Mouse (Mus musculus): ENCODE data around the gene Ccdc8. TPM values are rescaled to one million over a fixed set of nuclear protein-coding genes. Genes with fewer than 3 reads are reported as not detected.

The Ccdc8 gene
- total and polyA plus RNA-seq, 2 experiments from 2014 or later, result 3.0 to 7.1 TPM

GRCm38 (mm10) chr7:16987541-16988149 is 4.9 kb upstream of the Ccdc8 start:
- DNase-seq (ENCODE audit: low spot score) (peak; percentile 44), ATAC-seq (no peak)
- no peaks in the 10 kb centered on the region for H3K36me3 ChIP-seq (ENCODE audit: insufficient read depth, low read length)
- H3K27me3 ChIP-seq (ENCODE audit: insufficient read depth, low read length), result no peaks in the 10 kb centered on the region
- no peak overlapping the region for H3K4me2 ChIP-seq (ENCODE audit: low read depth, low read length)
- no peak for TF ChIP-seq CTCF (IDR thresholded peaks at IDR 0.05; ENCODE audit: low read depth)
- H3K4me3 ChIP-seq (ENCODE audit: low read length), result no peak overlapping the region
- no peaks in the 10 kb centered on the region for H3K9me3 ChIP-seq (ENCODE audit: low read length)
- H3K27ac ChIP-seq, result peak overlapping the region; percentile 60; the same call in 1 of the 2 replicates
- WGBS, result 28% methylated on average over 7 of the region's 7 CpGs
- H3K4me1 ChIP-seq (ENCODE audit: insufficient read depth, low read length), result peaks cover 12% of the 10 kb centered on the region; the same call in 1 of the 2 replicates
- no peak overlapping the region for H3K9ac ChIP-seq (replicated peaks; ENCODE audit: low read length)

- WGBS, result 22% methylated on average over 3 of the region's 3 CpGs
- DNase-seq (ENCODE audit: low spot score) (peak; percentile 57), ATAC-seq (no peak)
- Histone ChIP-seq H3K36me3 (ENCODE audit: insufficient read depth, low read length) (no peaks in the 10 kb centered on the region), H3K9me3 (ENCODE audit: low read length) (no peaks in the 10 kb centered on the region), H3K4me2 (ENCODE audit: low read depth, low read length) (no peak overlapping the region), H3K9ac (replicated peaks; ENCODE audit: low read length) (no peak overlapping the region), H3K4me3 (ENCODE audit: low read length) (no peak overlapping the region), H3K27me3 (ENCODE audit: insufficient read depth, low read length) (no peaks in the 10 kb centered on the region), H3K4me1 (ENCODE audit: insufficient read depth, low read length) (peaks cover 12% of the 10 kb centered on the region; the same call in 1 of the 2 replicates), H3K27ac (peak overlapping the region; percentile 60; the same call in 1 of the 2 replicates)
- no peak for TF ChIP-seq CTCF (IDR thresholded peaks at IDR 0.05; ENCODE audit: low read depth)
These were observed 4.1 kb upstream of the Ccdc8 start for GRCm38 (mm10) chr7:16988405-16988804.

- Histone ChIP-seq H3K27me3 (ENCODE audit: insufficient read depth, low read length) (no peaks in the 10 kb centered on the region), H3K4me1 (ENCODE audit: insufficient read depth, low read length) (peaks cover 7% of the 10 kb centered on the region; the same call in 1 of the 2 replicates), H3K4me3 (ENCODE audit: low read length) (no peak overlapping the region), H3K27ac (peak overlapping the region; percentile 60), H3K9ac (replicated peaks; ENCODE audit: low read length) (peak overlapping the region; percentile 38), H3K36me3 (ENCODE audit: insufficient read depth, low read length) (no peaks in the 10 kb centered on the region), H3K9me3 (ENCODE audit: low read length) (no peaks in the 10 kb centered on the region), H3K4me2 (ENCODE audit: low read depth, low read length) (no peak overlapping the region)
- no peak for DNase-seq (ENCODE audit: low spot score)
- no peak for ATAC-seq
- no peak for TF ChIP-seq CTCF (IDR thresholded peaks at IDR 0.05; ENCODE audit: low read depth)
- WGBS, result 23% methylated on average over 15 of the region's 15 CpGs
These were observed 2.3 kb upstream of the Ccdc8 start for GRCm38 (mm10) chr7:16990006-16990744.

GRCm38 (mm10) chr7:16991681-16992450 is 642 bp upstream of the Ccdc8 start:
- H3K27ac ChIP-seq, result peak overlapping the region; percentile 48; the same call in 1 of the 2 replicates
- H3K4me2 ChIP-seq (ENCODE audit: low read depth, low read length), result no peak overlapping the region
- no peaks in the 10 kb centered on the region for H3K36me3 ChIP-seq (ENCODE audit: insufficient read depth, low read length)
- DNase-seq (ENCODE audit: low spot score), result peak; percentile 71
- no peak overlapping the region for H3K4me3 ChIP-seq (ENCODE audit: low read length)
- 51% methylated on average over 18 of the region's 18 CpGs for WGBS
- H3K27me3 ChIP-seq (ENCODE audit: insufficient read depth, low read length), result no peaks in the 10 kb centered on the region
- H3K4me1 ChIP-seq (ENCODE audit: insufficient read depth, low read length), result peaks cover 7% of the 10 kb centered on the region; the same call in 1 of the 2 replicates
- no peak overlapping the region; the same call in 1 of the 2 replicates for H3K9ac ChIP-seq (replicated peaks; ENCODE audit: low read length)
- no peak for TF ChIP-seq CTCF (IDR thresholded peaks at IDR 0.05; ENCODE audit: low read depth)
- no peaks in the 10 kb centered on the region for H3K9me3 ChIP-seq (ENCODE audit: low read length)
- peak; percentile 30; the same call in 1 of the 2 replicates for ATAC-seq

GRCm38 (mm10) chr7:16993651-16994399 is 1.3 kb downstream of the Ccdc8 start:
- no peak for TF ChIP-seq CTCF (IDR thresholded peaks at IDR 0.05; ENCODE audit: low read depth)
- peak overlapping the region; percentile 74 for H3K27ac ChIP-seq
- H3K9ac ChIP-seq (replicated peaks; ENCODE audit: low read length), result peak overlapping the region; percentile 53
- ATAC-seq, result peak; percentile 83
- H3K36me3 ChIP-seq (ENCODE audit: insufficient read depth, low read length), result no peaks in the 10 kb centered on the region
- WGBS, result 9% methylated on average over 27 of the region's 27 CpGs
- peak overlapping the region; percentile 38 for H3K4me3 ChIP-seq (ENCODE audit: low read length)
- H3K27me3 ChIP-seq (ENCODE audit: insufficient read depth, low read length), result no peaks in the 10 kb centered on the region
- peak; percentile 74 for DNase-seq (ENCODE audit: low spot score)
- peaks cover 7% of the 10 kb centered on the region; the same call in 1 of the 2 replicates for H3K4me1 ChIP-seq (ENCODE audit: insufficient read depth, low read length)
- no peaks in the 10 kb centered on the region for H3K9me3 ChIP-seq (ENCODE audit: low read length)
- H3K4me2 ChIP-seq (ENCODE audit: low read depth, low read length), result peak overlapping the region; percentile 59

GRCm38 (mm10) chr7:16994400-16994799 is 1.9 kb downstream of the Ccdc8 start:
- Histone ChIP-seq H3K9me3 (ENCODE audit: low read length) (no peaks in the 10 kb centered on the region), H3K27me3 (ENCODE audit: insufficient read depth, low read length) (no peaks in the 10 kb centered on the region), H3K27ac (peak overlapping the region; percentile 74), H3K9ac (replicated peaks; ENCODE audit: low read length) (peak overlapping the region; percentile 53), H3K4me1 (ENCODE audit: insufficient read depth, low read length) (peaks cover 7% of the 10 kb centered on the region; the same call in 1 of the 2 replicates), H3K36me3 (ENCODE audit: insufficient read depth, low read length) (no peaks in the 10 kb centered on the region), H3K4me3 (ENCODE audit: low read length) (peak overlapping the region; percentile 38), H3K4me2 (ENCODE audit: low read depth, low read length) (peak overlapping the region; percentile 59)
- DNase-seq (ENCODE audit: low spot score), result no peak
- no peak for ATAC-seq
- WGBS, result 16% methylated on average over 20 of the region's 20 CpGs
- no peak for TF ChIP-seq CTCF (IDR thresholded peaks at IDR 0.05; ENCODE audit: low read depth)

Measured in hindbrain, postnatal 0 days (tissue).